Mouse (Mus musculus) limb, embryonic 10.5 days (tissue): ENCODE results near the gene Wnt5a. TPM values are rescaled to one million over a fixed set of nuclear protein-coding genes. Genes with fewer than 3 reads are reported as not detected.

Experiments used
- DNase-seq: peaks from one replicate; pipeline ENCODE4 v3.0.0-alpha.2; 2017; ENCODE audit warnings: low spot score
- H3K27ac ChIP-seq: fragments of 300-500 bp; sonication (generic); 2 replicates; pipeline ENCODE4 v1.5.1; 2016; ENCODE audit warnings: mild to moderate bottlenecking
- H3K27me3 ChIP-seq: fragments of 300-500 bp; sonication (generic); 2 replicates; pipeline ENCODE4 v1.6.1; 2016; ENCODE audit warnings: low read depth, mild to moderate bottlenecking; ENCODE audit not compliant: poor library complexity, severe bottlenecking
- H3K36me3 ChIP-seq: fragments of 300-500 bp; sonication (generic); 2 replicates; pipeline ENCODE4 v1.6.1; 2016; ENCODE audit warnings: mild to moderate bottlenecking, moderate library complexity
- H3K4me1 ChIP-seq: fragments of 300-500 bp; sonication (generic); 2 replicates; pipeline ENCODE4 v1.6.1; 2016
- H3K4me3 ChIP-seq: fragments of 300-500 bp; sonication (generic); 2 replicates; pipeline ENCODE4 v1.5.1; 2016; ENCODE audit warnings: mild to moderate bottlenecking, moderate library complexity
- H3K9me3 ChIP-seq: fragments of 300-500 bp; sonication (generic); replicated peaks from 2 replicates; pipeline ENCODE4 v1.6.1; 2016; ENCODE audit warnings: mild to moderate bottlenecking
- WGBS: fragments of 180-500 bp; shearing (Covaris S2); methylation state at CpG from one replicate; pipeline ENCODE4 v1.1.7; 2016; 5-methylcytosine and 5-hydroxymethylcytosine counted together
- polyA plus RNA-seq: library from polyadenylated mRNA; unstranded; fragments of >200 nt; fragmentation: Nextera tagmentation; extraction: Ambion mirVana; gene quantifications from 2 replicates; pipeline ENCODE4 v1.2.1, GENCODE M21; 2016

Wnt5a gene
- polyA plus RNA-seq, 1 experiment from 2014 or later = 91.9 TPM

GRCm38 (mm10) chr14:28535814-28536213 is 31.3 kb downstream of the Wnt5a start:
- H3K36me3 ChIP-seq = peaks cover 7% of the 10 kb centered on the region; the same call in 1 of the 2 replicates
- no peak overlapping the region for H3K27ac ChIP-seq
- H3K9me3 ChIP-seq = no peaks in the 10 kb centered on the region
- H3K27me3 ChIP-seq = no peaks in the 10 kb centered on the region
- no peak overlapping the region for H3K4me3 ChIP-seq
- WGBS = 72% methylated on average over 4 of the region's 4 CpGs
- DNase-seq = no peak
- H3K4me1 ChIP-seq = peaks cover 47% of the 10 kb centered on the region

GRCm38 (mm10) chr14:28539577-28539976 is 35.0 kb downstream of the Wnt5a start:
- no peak overlapping the region for H3K4me3 ChIP-seq
- 79% methylated on average over 6 of the region's 6 CpGs for WGBS
- no peak for DNase-seq

GRCm38 (mm10) chr14:28542117-28542741 is 37.7 kb downstream of the Wnt5a start:
- DNase-seq = peak; percentile 74
- Histone ChIP-seq H3K36me3 (no peaks in the 10 kb centered on the region), H3K27ac (peak overlapping the region; percentile 76)

More at GRCm38 (mm10) chr14:28539577-28539976, 35.0 kb downstream of the Wnt5a start:
- H3K27ac ChIP-seq = no peak overlapping the region; the same call in 1 of the 2 replicates
- peaks cover 51% of the 10 kb centered on the region for H3K4me1 ChIP-seq
- H3K9me3 ChIP-seq = no peaks in the 10 kb centered on the region
- no peaks in the 10 kb centered on the region for H3K27me3 ChIP-seq
- no peaks in the 10 kb centered on the region for H3K36me3 ChIP-seq

GRCm38 (mm10) chr14:28561861-28562260 is 57.3 kb downstream of the Wnt5a start:
- no peaks in the 10 kb centered on the region for H3K36me3 ChIP-seq
- no peak overlapping the region for H3K4me3 ChIP-seq
- H3K9me3 ChIP-seq = no peaks in the 10 kb centered on the region
- WGBS = 77% methylated on average over 6 of the region's 6 CpGs
- H3K4me1 ChIP-seq = peaks cover 5% of the 10 kb centered on the region
- no peak overlapping the region for H3K27ac ChIP-seq
- DNase-seq = no peak
- H3K27me3 ChIP-seq = no peaks in the 10 kb centered on the region

More at GRCm38 (mm10) chr14:28542117-28542741, 37.7 kb downstream of the Wnt5a start:
- H3K4me1 ChIP-seq = peaks cover 39% of the 10 kb centered on the region
- H3K27me3 ChIP-seq = no peaks in the 10 kb centered on the region
- no peak overlapping the region for H3K4me3 ChIP-seq
- H3K9me3 ChIP-seq = no peaks in the 10 kb centered on the region
- WGBS = 25% methylated on average over 4 of the region's 4 CpGs
